In genomic region chr11:88485088-88485487, GRCm38 (mm10) we compare ENCODE assay signal across 12 mouse cellular contexts.
DNase-seq lines count a peak whose midpoint lies in the region; ATAC-seq lines count a peak whose summit lies in the region.
"Had no signal": no experiment of that assay in that cellular context is flagged by ENCODE, and none has a peak within 500 bp of the region (broad histone marks: within the 10 kb centered on the region; RNA-seq: fewer than 3 reads in every experiment).

No protein-coding gene starts in this region.

- no peaks in the 10 kb centered on the region for H3K27me3 ChIP-seq in heart, embryonic 15.5 days
- no peaks in the 10 kb centered on the region for H3K27me3 ChIP-seq in neural tube, embryonic 11.5 days (ENCODE audit: control insufficient read depth, insufficient read depth, low read length)
- H3K27me3 ChIP-seq in limb, embryonic 10.5 days (ENCODE audit: low read depth, poor library complexity, severe bottlenecking): no peaks in the 10 kb centered on the region

- peaks cover 71% of the 10 kb centered on the region for H3K4me1 ChIP-seq in heart, embryonic 15.5 days (replicated peaks)
- H3K4me1 ChIP-seq in neural tube, embryonic 11.5 days (ENCODE audit: control insufficient read depth, insufficient read depth, low read length): peaks cover 65% of the 10 kb centered on the region
- H3K4me1 ChIP-seq in limb, embryonic 10.5 days: peaks cover 53% of the 10 kb centered on the region

- H3K9me3 ChIP-seq in heart, embryonic 15.5 days (replicated peaks): no peaks in the 10 kb centered on the region
- H3K9me3 ChIP-seq in neural tube, embryonic 11.5 days (ENCODE audit: control insufficient read depth, low read length): no peaks in the 10 kb centered on the region
- H3K9me3 ChIP-seq in limb, embryonic 10.5 days (replicated peaks): no peaks in the 10 kb centered on the region

- H3K36me3 ChIP-seq in heart, embryonic 15.5 days: no peaks in the 10 kb centered on the region
- no peaks in the 10 kb centered on the region for H3K36me3 ChIP-seq in neural tube, embryonic 11.5 days (ENCODE audit: control insufficient read depth, insufficient read depth, low read length)
- H3K36me3 ChIP-seq in limb, embryonic 10.5 days: peaks cover 22% of the 10 kb centered on the region

- intact Hi-C loops in heart, postnatal 36 days (cut with DNase I): no loop called here
- intact Hi-C loops in left cerebral cortex, postnatal 14 days (cut with DNase I): no loop called here
- intact Hi-C loops in left cerebral cortex, postnatal 10 days (cut with DNase I): no loop called here

- DNase-seq in heart, postnatal 36 days: no peak
- no peak for DNase-seq in neural tube, embryonic 11.5 days (ENCODE audit: low spot score)
- no peak for DNase-seq in neural tube, embryonic 10.5 days (ENCODE audit: extremely low spot score, low spot score)
- no peak for DNase-seq in limb, embryonic 10.5 days (ENCODE audit: low spot score)
- no peak for DNase-seq in left cerebral cortex, postnatal 14 days (ENCODE audit: low spot score in 2 of 2)
- no peak for DNase-seq in left cerebral cortex, postnatal 10 days (ENCODE audit: extremely low spot score in 1 of 2, low spot score in 2 of 2)
- DNase-seq: cerebellum, adult 11-12 months; layer of hippocampus, adult 9-11 months; retina, postnatal 1 day; thymus, adult 2 months had no signal

- H3K9ac ChIP-seq in heart, embryonic 15.5 days: no peak overlapping the region
- no peak overlapping the region for H3K9ac ChIP-seq in neural tube, embryonic 11.5 days (ENCODE audit: low read length)

- H3K27ac ChIP-seq in heart, embryonic 15.5 days: peak overlapping the region; percentile 48; the same call in 1 of the 2 replicates
- peak overlapping the region; percentile 54; the same call in 1 of the 2 replicates for H3K27ac ChIP-seq in neural tube, embryonic 11.5 days (ENCODE audit: low read depth, low read length)
- peak overlapping the region; percentile 53; the same call in 1 of the 2 replicates for H3K27ac ChIP-seq in limb, embryonic 10.5 days

- no peak overlapping the region for H3K4me3 ChIP-seq in heart, embryonic 15.5 days
- H3K4me3 ChIP-seq in neural tube, embryonic 11.5 days (ENCODE audit: low read depth, low read length): no peak overlapping the region
- H3K4me3 ChIP-seq in limb, embryonic 10.5 days: no peak overlapping the region

- WGBS in heart, embryonic 15.5 days: 52% methylated on average over 4 of the region's 4 CpGs
- 48% methylated on average over 4 of the region's 4 CpGs for WGBS in neural tube, embryonic 11.5 days
- WGBS in limb, embryonic 10.5 days: 69% methylated on average over 4 of the region's 4 CpGs

- ATAC-seq in heart, embryonic 15.5 days (replicated peaks; ENCODE audit: insufficient number of reproducible peaks, insufficient read depth, low FRiP score, low read depth): no peak
- no peak for ATAC-seq in neural tube, embryonic 11.5 days (ENCODE audit: insufficient read depth, low FRiP score, low TSS enrichment)
- ATAC-seq: intestine, postnatal 0 days had no signal

- no peak overlapping the region for H3K4me2 ChIP-seq in heart, embryonic 15.5 days
- H3K4me2 ChIP-seq in neural tube, embryonic 11.5 days (ENCODE audit: low read depth): no peak overlapping the region
